In the genomic region with DNA sequence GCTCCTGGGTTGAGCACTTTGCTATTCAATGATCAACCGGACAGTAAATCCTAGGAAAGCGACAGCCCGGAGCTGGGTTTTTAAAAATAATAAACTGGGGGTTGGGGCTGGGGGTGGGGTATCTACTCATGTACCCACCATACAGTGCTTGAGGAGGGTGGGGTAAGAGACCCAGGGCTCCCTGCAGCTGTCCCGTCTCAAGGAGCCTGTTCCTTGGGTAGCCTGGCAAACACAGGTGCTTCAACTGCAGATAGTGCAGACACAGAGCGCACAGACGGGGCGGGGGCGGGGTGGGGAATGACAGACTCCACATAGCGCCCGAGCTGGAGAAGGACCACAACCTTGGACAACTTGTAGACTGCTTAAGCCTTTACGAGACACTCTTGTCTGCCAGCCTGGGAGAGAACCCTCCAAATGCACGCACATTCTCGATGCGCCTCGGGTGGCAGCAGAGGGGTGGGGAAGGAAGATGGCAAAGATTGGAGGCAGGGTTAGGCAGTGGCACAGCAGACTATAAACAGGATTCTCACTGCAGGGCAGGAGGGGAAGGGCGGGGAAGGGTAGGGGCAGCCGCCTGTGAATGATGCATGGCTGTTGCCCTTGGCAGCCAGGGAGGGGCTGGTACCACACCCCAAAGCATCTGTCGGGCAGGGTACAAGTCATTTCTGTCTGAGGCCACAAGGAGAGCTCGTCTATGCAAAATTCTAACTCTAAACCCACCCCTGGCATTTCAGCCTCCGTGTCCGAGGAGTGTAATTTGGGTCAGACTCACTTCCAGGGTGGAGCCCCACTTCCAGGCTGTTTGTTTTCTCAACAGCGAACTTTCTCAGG, we compare ENCODE assay signal across 9 mouse cellular contexts. TPM values are rescaled to one million over a fixed set of nuclear protein-coding genes. Genes with fewer than 3 reads are reported as not detected.
DNase-seq lines count a peak whose midpoint lies in the region; ATAC-seq lines count a peak whose summit lies in the region.
"Had no signal": no experiment of that assay in that cellular context is flagged by ENCODE, and none has a peak within 500 bp of the region (broad histone marks: within the 10 kb centered on the region; RNA-seq: fewer than 3 reads in every experiment).

No protein-coding gene starts in this region.

- ATAC-seq in kidney, embryonic 15.5 days (replicated peaks; ENCODE audit: low FRiP score): peak; percentile 79
- peak; percentile 75 for ATAC-seq in common myeloid progenitor, adult 5-6 weeks (replicated peaks; ENCODE audit: low read depth, poor library complexity, severe bottlenecking)
- ATAC-seq in midbrain, embryonic 14.5 days (ENCODE audit: low FRiP score, low TSS enrichment): peak; percentile 32; the same call in 1 of the 2 replicates
- no peak for ATAC-seq in erythroid progenitor cell, adult 5-6 weeks (replicated peaks; ENCODE audit: low FRiP score, poor library complexity, severe bottlenecking)

- no peak overlapping the region for H3K9ac ChIP-seq in kidney, embryonic 15.5 days
- H3K9ac ChIP-seq in midbrain, embryonic 14.5 days (replicated peaks; ENCODE audit: low read length): no peak overlapping the region

- no peaks in the 10 kb centered on the region for H3K27me3 ChIP-seq in kidney, embryonic 15.5 days
- H3K27me3 ChIP-seq in midbrain, embryonic 14.5 days (ENCODE audit: control insufficient read depth, insufficient read depth, low read length): no peaks in the 10 kb centered on the region

- H3K36me3 ChIP-seq in kidney, embryonic 15.5 days: peaks cover 11% of the 10 kb centered on the region; the same call in 1 of the 2 replicates
- no peaks in the 10 kb centered on the region for H3K36me3 ChIP-seq in midbrain, embryonic 14.5 days (ENCODE audit: control insufficient read depth, insufficient read depth, low read length)

- WGBS in kidney, embryonic 15.5 days: 29% methylated on average over 22 of the region's 22 CpGs
- 28% methylated on average over 22 of the region's 22 CpGs for WGBS in large intestine, adult 2 months
- WGBS in midbrain, embryonic 14.5 days: 71% methylated on average over 22 of the region's 22 CpGs

- H3K4me3 ChIP-seq in kidney, embryonic 15.5 days (replicated peaks): no peak overlapping the region
- H3K4me3 ChIP-seq in midbrain, embryonic 14.5 days (replicated peaks; ENCODE audit: low read depth, low read length): no peak overlapping the region
- H3K4me3 ChIP-seq: megakaryocyte, embryonic 14.5 days had no signal

- peaks cover 76% of the 10 kb centered on the region for H3K4me1 ChIP-seq in kidney, embryonic 15.5 days
- H3K4me1 ChIP-seq in midbrain, embryonic 14.5 days (ENCODE audit: control insufficient read depth, insufficient read depth, low read length): peaks cover 16% of the 10 kb centered on the region

- peak overlapping the region; percentile 24 for H3K4me2 ChIP-seq in kidney, embryonic 15.5 days
- no peak overlapping the region for H3K4me2 ChIP-seq in midbrain, embryonic 14.5 days (ENCODE audit: low read length)

- H3K27ac ChIP-seq in kidney, embryonic 15.5 days: peak overlapping the region; percentile 48
- no peak overlapping the region for H3K27ac ChIP-seq in midbrain, embryonic 14.5 days (replicated peaks; ENCODE audit: low read depth, low read length)

- H3K9me3 ChIP-seq in kidney, embryonic 15.5 days (replicated peaks): no peaks in the 10 kb centered on the region
- no peaks in the 10 kb centered on the region for H3K9me3 ChIP-seq in midbrain, embryonic 14.5 days (ENCODE audit: control insufficient read depth, low read length)
- H3K9me3 ChIP-seq: megakaryocyte, embryonic 14.5 days had no signal

- no peak for DNase-seq in kidney, adult 8-10 months
- peak; percentile 62 for DNase-seq in large intestine, adult 2 months (ENCODE audit: low read depth, low spot score)
- DNase-seq in midbrain, embryonic 14.5 days: no peak
- no peak for DNase-seq in cerebellum, adult 9-11 months
- DNase-seq in frontal cortex, postnatal 14 days (ENCODE audit: low spot score in 2 of 2): no peak

RNA-seq across cellular contexts. Expression of a gene that starts 55.0 kb away (rescaled TPM):
- 41.5 and 46.0 TPM in 2 replicates for polyA plus RNA-seq in kidney, embryonic 15.5 days (2015; fragmentation: Nextera tagmentation; extraction: Ambion mirVana)
- 12.2 and 20.3 TPM in 2 replicates for total RNA-seq in common myeloid progenitor, adult 5-6 weeks (2017)
- polyA plus RNA-seq in large intestine, adult 2 months (2012; rRNA removed): 36.3 and 55.4 TPM in 2 replicates
- 36.5 and 47.2 TPM in 2 replicates for polyA plus RNA-seq in midbrain, embryonic 14.5 days (2014; fragmentation: Nextera tagmentation; extraction: Ambion mirVana)
- total RNA-seq in erythroid progenitor cell, adult 5-6 weeks (2015; ENCODE audit: low replicate concordance): 17.2 and 19.8 TPM in 2 replicates
- 9.6 and 13.0 TPM in 2 replicates for total RNA-seq in erythroid progenitor cell, adult 5-6 weeks (2017; ENCODE audit: low replicate concordance)

RNA-seq across cellular contexts. Expression of a gene that starts 56.3 kb away (rescaled TPM):
- polyA plus RNA-seq in kidney, embryonic 15.5 days (2015; fragmentation: Nextera tagmentation; extraction: Ambion mirVana): 13.8 and 14.7 TPM in 2 replicates
- total RNA-seq in common myeloid progenitor, adult 5-6 weeks (2017): 17.6 and 20.8 TPM in 2 replicates
- polyA plus RNA-seq in large intestine, adult 2 months (2012; rRNA removed): 31.0 and 39.3 TPM in 2 replicates
- polyA plus RNA-seq in midbrain, embryonic 14.5 days (2014; fragmentation: Nextera tagmentation; extraction: Ambion mirVana): 2.4 and 4.5 TPM in 2 replicates
- total RNA-seq in erythroid progenitor cell, adult 5-6 weeks (2015; ENCODE audit: low replicate concordance): 9.2 and 9.7 TPM in 2 replicates
- 6.9 and 8.0 TPM in 2 replicates for total RNA-seq in erythroid progenitor cell, adult 5-6 weeks (2017; ENCODE audit: low replicate concordance)
